Mouse (Mus musculus): Measurements from ENCODE around the gene Prex1.

DNA sequence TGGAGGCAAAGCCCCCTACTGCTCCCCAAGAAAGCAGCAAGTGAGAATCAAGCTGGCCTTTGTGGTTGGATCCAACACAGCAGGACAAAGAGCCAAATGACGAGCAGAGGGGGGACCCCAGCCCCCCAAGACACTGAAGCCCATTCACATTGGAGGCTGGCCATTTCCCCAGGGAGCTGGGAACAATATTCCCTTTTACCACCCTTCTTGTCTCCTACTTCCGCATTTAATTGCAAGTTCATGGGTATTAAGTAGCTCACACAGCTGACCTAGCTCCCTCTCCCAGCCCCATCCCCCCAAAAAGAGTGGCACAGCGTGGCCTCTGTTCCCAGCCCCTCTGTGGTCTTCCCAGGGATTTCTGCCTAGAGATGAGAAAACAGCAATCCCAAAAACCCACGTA lies 30.8 kb downstream of the Prex1 start:
- TF ChIP-seq CTCF (IDR thresholded peaks at IDR 0.05; ENCODE audit: low read depth) (no peak), EP300 (IDR thresholded peaks at IDR 0.05; ENCODE audit: low read depth) (no peak)
